Mouse (Mus musculus) left cerebral cortex, adult 18-20 months (tissue): ENCODE data around the gene Sema4c. TPM values are rescaled to one million over a fixed set of nuclear protein-coding genes. Genes with fewer than 3 reads are reported as not detected.

Experiments
- DNase-seq, 2 experiments: peaks; one replicate each; pipeline ENCODE4 v3.0.0; 2021 to 2022; ENCODE audit warnings: low spot score in 2 of 2, mixed read lengths in 1 of 2
- total RNA-seq, 2 experiments: library from RNA; stranded (reverse); gene quantifications; 2 replicates each; pipeline ENCODE4 v1.2.3; 2021

The Sema4c gene
- total RNA-seq, 2 experiments from 2014 or later: 20.5 to 21.0 TPM

DNA sequence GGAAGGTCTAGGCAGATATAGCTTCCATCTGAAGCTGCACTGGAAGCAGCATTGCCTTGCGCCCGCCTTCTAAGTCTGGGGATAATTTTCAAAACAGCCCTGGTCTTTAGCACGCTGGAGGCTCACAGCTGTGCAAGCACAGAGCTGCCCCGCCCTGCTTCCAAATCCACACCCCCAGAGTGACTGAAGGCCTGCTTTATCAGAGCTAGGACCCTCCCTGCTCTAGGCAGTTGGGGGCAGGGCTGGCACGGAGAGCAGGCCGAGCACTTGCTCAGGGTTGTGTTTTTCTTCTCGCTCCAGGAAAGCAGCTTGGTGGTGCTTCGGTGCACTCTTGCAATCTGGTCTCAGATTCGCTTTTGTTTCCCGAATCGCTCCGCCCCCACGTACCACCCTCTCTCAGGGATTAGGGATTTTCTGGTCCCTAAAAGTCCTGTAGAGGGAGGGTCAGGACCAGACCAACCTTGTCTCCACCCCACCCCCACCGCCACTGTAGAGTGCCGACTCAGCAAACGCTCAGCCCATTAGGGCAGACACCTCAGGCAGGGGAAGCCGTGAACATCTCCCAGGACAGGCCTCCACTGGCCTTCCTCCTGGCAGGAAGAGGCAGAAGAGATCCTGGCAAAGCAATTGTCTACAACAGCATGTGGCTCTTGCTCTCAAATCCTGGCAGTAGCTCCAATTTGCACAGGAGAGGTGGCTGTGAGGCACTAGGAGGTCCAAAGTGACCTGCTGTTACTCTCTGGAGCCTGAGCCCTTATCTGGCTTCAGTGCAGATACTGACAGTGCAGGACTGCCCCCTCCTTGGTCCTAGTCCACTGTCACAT, 22.4 kb upstream of the Sema4c start:
- DNase-seq: peak; percentile 22 to 34

DNA sequence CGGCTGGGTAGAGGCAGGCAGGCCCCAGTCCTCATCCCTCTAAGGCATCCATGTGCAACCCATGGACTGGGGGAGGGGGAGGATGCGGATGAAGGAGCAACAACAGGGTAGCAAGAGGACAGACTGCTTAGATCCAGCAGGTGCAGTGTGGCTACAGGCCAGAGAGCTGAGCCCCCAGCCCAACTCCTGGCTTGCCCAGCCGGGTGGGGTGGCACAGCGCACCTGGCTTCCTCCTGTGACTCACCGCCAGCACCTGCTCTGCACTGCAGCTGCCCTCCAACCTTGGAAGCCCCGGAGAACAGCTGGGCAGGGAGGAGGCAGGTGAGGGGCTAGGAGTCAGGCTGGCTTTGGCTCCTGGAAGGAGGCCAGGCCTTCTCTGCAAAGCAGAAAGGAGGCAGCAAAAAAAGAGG, 21.8 kb upstream of the Sema4c start:
- DNase-seq: no peak

DNA sequence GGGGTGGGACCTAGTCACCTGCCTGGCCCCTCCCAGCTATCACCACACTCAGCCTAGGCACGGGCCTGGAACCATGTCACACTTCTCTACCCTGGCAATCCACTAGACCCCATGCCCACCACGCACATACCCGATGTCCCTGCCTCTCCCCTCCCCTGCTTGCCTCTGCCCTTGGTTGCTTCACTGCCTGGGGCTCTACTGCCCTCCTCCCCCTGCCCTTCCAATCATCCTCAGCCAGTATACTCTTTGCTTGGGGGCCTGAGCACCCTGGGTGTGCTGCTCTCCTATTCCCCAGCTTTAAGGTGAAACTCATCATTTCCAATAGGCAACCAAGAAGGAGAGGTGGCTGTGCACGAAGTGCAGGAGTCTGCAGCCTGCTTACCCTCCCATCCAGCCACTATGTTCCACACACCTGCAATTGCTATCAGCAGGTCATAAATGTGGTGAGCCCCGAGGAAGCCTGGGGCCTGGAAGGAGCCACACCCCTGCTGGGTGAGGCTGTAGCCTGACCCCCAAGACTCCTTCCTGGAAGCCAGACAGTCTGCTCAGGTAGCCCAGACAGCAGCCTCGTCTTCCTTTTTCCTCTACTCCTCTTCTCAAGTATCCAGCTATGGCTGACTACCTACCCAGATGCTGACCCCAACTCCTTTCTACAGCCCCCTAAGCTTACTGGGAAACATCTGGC, 19.0 kb upstream of the Sema4c start:
- DNase-seq: no peak

DNA sequence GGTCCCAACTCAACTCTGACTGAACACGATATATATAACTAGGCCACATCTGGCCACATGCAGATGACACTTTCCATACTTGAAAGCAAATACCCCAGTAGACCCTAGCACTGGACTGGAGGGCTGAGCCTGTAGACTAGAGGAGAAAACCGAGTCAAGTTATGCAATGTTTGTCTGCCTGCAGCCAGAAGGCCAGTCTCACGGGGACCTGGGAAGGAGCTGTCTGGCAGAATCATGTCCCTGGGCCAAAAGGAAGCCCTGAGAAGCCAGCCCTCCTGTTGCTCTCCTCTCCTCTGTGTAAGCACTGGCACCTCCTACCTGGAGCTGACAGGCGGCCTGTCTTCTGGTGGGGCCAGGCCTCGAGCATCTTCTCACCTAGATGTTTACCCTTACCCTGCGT, 17.2 kb upstream of the Sema4c start:
- DNase-seq: no peak

DNA sequence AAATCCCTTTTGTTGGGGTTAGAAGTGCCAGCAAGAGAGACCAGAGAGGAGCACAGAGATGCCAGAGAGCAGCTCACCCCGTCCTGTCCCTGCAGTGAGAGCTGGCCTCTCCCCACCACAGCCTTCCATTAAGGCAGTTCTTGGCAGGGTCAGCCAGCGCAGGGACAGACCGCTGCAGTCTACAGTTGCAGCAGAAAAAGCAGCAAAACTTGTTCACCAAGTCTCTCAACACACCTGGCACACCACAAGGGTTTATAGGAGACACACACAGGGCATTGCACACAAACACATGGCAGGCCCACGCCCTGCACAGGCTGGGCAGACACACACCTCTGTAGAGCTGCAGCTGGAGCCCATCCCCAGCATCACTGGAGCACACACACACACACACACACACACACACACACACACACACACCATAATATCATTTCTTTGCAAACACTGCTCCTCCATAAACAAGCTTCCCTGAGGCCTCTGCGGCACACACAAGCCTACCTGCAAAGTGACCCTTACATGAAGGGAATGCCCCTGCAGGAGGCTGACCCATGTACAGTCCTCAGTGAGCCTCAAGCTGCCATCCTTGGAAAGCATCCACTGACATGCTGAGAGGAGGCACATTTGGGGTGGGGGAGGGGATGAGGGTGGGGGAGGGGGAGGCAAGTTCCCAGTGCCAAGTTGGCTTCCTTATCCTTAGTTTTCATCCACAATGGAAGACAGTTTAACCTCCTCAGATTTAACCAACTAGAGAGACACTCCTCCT, 16.2 kb upstream of the Sema4c start:
- no peak for DNase-seq

DNA sequence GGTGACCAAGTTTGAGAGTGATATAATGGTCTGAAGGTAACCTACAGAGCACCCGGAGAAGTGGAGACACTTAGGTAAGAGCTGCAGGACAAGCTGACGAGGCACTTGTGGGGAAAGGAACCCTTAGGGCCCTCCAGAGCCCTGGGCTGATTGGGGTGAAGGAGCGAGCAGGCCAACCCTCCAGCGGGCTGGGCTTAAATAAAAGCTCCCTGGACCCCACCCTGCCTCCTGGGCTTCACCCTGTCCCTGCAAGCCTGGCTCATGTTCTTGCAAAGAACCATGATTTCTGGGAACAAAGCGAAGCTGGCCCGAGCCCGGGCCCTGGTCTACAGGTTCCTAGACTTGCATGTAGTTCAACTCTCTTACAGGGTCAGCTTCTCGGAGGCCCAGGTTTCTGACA, 15.4 kb upstream of the Sema4c start:
- DNase-seq: no peak

DNA sequence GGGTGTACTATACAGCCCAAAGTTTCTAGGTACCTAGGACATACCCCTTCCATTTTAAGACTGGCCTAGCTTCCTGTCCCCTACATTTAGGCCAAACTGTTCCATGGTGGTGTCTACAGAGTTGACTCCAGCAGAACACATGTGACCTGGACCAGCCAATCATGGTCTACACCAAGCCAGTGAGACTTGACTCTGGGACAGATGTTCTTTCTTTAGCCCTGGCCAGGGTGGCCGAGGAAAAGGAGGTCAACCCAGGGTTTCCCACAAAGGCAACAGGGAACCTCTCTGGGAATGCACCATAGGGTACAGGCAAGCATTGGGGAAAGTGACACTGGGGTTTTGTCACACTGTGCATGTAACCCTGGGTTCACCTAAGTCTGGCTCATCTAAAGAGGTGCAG, 14.6 kb upstream of the Sema4c start:
- DNase-seq: no peak

DNA sequence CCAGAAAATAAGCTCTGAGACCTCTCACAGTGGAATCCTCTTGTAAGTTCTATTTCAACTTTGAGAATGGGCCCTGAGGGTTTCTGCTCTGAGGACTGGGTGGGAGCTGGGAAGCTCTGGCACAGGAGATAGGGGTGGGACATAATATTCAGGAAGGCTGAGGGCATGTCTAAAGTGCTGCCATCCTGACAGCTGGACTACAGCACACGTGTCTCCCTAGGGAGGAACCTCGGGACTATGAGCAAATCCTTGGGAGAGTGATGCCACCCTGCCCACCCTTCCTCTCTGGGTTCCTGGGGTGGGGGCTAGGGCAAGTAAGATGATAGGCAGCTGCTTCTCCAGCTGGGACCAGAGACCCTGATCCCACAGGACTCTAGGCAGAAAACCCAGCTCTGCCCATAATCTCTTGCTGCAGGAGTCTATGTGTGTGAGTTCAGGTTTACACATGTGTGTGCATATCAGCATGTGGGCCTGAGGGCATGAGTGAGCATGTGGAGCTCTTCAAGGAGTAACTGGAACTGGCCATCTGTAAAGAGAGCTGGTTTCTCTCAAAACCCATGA, 14.1 kb upstream of the Sema4c start:
- DNase-seq: no peak

DNA sequence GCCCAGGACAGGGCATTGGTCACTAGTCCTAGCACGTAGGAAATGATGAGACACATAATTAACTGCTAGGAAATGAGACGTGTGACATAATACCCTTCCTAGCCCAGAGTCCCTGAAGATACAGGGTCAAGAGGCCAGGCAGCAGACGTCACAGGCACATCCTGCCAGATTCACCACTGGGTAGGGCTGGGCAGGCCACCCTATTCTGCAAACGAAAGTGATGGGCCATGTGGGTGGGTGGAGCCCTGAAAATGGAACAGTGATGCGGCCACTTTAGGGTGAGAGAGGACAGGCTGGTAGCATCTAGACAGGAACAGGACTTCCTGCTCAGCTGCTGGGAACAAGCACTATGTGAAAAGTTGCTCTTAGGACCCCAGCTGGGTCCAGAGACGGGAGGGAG, 13.5 kb upstream of the Sema4c start:
- DNase-seq: no peak

DNA sequence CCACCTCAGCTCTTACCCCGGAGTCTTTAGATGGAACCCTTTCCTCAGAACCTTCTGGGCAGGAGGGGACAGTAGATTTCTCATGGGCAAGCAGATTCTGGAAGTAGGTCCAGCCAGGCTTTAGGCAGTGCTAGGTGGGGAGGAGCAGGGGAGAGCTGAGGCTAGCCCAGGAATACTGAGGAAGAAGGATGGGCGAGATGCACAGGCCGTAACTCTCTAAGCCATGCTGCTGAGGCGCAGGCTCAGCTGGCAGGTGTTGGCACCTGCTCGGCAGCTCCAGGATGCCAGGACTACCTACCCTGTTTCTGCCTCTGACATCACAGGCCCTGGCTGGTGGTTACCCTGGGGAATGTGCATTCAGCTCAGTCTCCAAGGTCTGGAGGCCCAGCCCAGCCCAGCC, 12.2 kb upstream of the Sema4c start:
- DNase-seq: no peak

DNA sequence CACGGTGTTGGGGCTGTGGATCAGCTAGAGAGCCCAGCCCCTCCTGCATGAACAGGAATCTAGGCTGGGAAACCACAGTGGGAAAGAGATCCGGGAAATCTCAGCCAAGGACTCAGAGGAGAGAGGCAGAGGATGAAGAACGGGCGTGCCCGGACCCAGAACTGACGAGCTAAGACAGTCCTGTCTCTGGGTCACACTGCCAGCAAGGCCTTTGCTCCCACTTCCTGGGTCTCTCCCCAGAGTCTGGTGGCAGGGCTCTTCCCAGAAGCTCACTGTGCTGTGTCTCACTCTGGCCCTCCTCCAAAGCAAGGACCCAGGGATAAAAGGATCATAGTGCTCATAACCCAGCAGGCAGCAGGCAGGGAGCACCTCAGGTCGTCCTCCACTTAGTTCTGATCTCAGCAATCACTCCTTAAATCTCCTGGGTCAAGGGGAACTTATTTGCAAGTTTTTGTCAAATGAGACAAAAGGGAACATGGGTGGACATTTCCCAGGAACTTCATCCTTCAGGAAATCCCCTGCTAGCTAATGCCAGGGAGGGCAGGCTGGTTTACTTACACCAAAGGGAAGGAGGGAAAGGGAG, 11.6 kb upstream of the Sema4c start:
- no peak for DNase-seq

DNA sequence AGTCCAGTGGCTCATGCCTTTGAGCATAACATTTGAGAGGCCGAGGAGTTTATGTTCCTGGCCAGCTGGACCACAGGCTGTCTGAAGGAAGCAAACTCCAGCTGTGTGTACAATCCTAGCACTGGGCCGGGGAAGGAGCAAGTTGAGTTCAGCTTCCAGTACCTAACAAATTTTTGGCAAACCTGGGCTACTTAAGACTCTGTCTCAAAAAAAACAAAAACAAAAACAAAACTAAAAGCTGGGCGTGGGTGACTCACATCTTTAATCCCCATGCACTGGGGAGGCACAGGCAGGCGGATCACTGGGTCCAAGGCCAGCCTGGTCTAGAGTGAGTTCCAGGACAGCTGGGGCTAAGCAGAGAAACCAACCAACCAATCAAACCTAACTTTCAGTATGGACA, 10.6 kb upstream of the Sema4c start:
- no peak for DNase-seq

DNA sequence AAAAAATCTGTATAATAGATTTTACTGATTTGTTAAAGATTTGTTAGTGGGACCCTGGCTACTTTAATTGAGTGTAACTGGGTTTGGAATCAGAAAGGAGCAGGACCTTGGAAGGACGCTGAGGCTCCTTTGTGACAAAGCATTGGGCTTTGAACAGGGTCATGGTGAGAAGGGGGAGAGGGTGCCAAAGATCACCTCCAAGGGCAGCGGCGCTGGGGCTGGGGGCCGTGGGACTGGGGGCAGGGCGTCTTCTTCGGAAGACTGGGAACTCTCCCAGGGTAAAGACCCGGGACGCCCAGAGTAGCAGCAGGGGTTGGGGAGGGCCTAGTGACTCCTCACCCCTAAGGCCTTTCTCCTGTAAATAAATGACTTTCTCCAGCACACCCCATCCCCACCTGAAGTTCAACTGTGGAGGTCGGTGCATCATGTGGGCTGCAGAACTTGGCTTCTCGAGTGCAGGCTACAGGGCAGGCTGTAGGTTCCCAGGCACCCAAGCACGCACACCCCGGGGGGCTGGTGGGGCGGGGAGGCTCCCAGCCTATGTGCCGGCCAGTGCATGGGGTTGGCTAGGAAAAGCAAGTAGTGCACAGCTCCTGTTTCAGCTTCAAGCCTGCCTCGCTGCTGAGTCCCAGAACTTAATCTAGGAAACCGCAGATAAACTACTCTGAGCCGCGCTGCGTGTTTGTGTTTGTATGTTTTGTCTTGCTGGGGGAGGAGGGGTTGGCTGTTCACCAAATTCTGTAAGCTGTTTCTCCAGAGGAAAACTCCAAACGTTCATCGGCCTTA, 9.9 kb upstream of the Sema4c start:
- DNase-seq: no peak

DNA sequence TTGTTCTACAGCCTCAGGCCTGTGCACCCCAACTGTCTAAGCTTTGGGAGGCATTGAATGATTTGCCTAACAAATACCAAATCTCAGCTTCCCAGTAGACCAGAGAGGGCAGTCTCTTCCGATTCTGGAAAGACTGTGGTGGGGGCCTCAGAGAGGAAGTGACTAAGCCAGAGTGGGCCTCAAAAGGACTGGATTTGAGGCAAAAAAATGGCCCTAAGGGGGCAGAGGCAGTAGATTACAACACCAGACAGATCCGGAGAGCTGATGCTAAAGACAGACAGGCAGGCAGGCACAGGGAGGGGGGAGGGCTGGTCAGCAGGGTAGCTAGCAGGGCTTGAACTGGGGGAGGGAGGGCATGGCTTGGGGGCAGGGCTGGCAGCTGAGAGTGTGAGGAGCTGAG, 8.3 kb upstream of the Sema4c start:
- DNase-seq: no peak

DNA sequence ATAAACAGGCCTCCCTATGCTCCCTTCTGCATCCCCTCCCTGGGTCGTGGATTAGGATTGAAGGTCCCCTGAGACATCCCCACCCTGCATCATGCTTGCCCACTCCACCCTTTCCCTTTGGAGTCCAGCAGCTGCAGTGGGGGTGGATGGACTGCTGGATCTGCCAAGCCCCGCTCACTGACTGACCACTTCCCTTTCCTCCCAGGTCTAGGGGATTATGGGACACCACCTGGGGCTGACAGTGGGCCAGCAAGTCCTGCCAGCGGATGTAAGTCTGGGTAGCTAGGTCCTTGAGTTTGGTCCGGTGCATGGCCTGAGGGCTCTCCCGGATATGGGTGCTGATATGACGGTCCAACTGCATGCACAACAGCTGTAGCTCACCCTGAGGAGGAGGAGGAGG, 6.0 kb upstream of the Sema4c start:
- DNase-seq: no peak

DNA sequence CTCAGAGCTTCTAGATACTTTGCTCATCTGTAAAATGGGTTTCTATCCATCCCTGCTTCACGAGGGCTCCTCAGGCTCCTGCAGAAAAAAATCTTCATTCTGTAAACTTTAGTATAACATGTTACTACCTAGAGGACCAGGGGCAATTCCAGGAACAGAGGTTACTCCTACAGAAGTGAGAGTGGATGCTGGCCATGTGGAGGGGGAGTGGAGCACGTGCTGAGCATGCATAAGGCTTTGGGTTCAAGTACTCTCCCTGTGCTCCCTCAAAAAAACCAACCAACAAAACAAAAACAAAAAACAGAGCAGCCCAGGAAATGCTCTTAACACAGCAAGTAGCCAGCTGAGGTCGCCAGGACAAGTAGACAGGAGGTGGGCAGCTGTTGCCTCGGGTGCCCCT, 5.5 kb upstream of the Sema4c start:
- DNase-seq: no peak

DNA sequence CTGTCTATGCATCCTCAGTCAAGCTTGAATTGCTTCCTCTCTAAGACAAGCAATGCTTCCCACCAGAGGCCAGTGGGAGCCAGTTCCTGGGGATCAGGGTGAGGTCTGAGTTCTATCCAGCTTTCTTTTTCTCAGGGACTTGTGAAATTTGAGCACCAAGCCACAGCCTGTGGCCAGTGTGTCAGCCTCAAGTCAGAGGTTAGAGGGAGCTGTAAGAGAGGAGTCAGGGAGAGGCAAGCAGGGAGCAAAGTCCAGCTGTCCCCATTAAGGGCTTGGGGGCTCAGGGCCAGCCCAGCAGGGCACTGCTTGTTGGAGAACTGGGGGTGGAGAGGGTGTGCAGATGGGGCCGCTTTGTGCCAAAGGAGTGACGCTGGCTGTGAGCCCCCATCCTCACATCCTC, 5.0 kb upstream of the Sema4c start:
- DNase-seq: no peak

DNA sequence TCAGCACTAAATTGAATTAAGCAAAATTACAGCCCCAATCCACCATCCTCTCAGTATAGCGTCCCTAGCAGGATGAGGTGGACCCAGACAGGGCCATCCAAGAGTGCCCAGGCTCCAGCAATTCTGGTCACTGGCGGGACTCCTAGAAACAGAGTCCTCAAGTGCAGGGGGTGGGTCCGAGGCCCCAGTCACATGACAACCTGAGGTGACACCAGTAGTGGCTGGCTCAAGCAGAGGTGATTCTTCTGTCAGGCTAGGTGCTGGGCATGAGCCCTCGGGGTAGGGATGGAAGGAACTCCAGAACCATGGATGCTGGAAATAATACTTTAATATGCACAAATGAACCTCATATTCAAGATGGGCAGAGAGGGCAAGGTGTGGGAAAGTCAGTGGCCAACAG, 4.2 kb upstream of the Sema4c start:
- DNase-seq: no peak

DNA sequence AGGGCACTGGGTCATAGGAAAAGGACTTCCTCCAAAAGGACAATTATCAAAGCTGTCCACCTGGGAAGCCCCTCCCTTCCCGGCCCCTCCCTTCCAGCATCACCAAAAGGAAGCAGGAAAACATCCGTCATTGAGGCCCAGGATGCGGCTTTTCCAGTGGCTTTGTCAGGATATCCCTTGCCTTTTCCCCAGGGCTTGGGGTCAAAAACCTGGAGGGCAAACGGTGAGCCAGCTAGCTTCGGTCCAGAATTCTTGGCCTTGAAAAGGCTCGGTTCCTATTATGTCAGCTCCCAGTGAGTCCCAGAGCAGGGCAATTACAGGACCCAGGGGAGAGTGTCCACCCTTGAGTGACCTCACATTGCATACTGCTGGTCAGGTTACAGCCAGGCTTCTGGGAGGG, 2.8 kb upstream of the Sema4c start:
- DNase-seq: no peak

DNA sequence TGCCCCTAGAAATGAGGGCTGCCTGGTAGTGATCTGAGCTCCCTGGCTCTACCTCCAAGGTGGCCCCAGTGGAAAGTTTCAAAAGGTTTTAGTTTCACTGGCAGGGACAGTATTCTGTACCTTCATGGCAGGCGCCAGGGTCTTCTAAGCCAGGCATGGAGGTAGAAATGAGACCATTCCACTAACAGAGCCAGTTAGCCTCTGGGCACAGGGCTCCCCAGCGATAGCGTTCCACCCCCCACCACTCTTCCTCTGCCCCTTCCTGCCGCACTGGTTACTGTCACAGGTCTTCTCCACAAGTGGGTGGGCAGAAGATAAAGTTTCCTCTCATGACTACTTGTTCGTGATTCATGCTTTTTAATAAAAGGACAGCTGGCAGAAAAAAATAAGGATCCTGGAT, 1.7 kb upstream of the Sema4c start:
- DNase-seq: no peak

DNA sequence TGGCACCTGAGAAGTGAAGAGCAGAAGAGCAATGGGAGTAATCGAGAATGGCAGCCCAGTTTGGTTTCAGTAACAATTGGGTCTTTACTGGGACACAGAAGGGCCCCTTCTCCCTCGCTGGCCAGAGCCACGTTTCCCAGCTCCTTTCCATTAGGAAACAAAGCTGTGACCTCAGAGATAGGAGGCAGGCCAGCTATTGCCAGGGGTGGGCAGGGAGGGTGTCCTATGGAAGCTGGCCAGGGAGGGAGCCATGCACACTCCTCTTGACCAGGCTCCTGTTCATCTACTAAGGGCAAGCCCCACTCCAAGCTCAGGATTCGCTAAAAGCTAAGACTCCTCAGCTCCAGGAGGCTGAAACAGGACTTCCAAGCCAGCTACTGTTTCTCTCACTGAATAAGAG, 1.1 kb upstream of the Sema4c start:
- no peak for DNase-seq
